Mouse (Mus musculus) neutrophil, adult 5-6 weeks (primary cell): ENCODE results near the gene Plxnb3. TPM values are rescaled to one million over a fixed set of nuclear protein-coding genes. Genes with fewer than 3 reads are reported as not detected.

Experiments used
- ATAC-seq: fragments of 151-379, 151-347 bp; 2 replicates; pipeline ENCODE4 v1.8.0; 2017; ENCODE audit warnings: mild to moderate bottlenecking, moderate TSS enrichment; ENCODE audit not compliant: insufficient number of reproducible peaks, poor library complexity, low FRiP score, severe bottlenecking; ENCODE audit errors: extremely low read depth
- total RNA-seq: library from RNA; stranded (forward); fragments of 200-1000 nt; gene quantifications from 2 replicates; pipeline ENCODE4 v1.2.3, GENCODE M21; 2017

Gene Plxnb3
- total RNA-seq, 1 experiment from 2014 or later, result 1.3 TPM

DNA sequence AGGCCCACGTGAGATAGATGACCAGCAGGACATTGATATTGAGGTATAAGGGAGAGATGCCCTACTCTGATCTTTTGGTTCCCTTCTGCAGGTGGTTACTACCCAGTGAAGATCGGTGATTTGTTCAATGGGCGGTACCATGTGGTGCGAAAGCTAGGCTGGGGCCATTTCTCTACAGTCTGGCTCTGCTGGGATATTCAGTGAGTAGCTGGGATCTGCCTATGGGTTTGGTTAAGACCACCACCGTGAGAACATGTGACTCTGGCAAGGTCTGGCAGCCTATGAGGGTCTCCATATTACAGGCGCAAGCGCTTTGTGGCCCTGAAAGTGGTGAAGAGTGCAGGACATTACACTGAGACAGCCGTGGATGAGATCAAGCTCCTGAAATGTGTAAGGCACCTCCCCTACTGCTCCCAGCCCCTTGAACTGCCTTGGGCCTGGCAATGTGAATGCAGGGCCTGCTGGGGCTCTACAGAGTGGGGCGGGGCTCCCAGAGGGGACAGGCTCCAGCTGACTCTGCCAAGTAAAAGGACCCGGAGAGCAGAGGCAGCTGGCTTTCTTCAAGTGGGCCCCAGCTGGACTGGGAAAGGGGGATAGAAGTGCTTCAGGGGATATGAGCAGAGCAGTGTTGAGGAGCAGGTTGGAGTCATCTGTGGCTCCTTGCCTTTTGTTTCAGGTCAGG, 18.1 kb downstream of the Plxnb3 start:
- no peak for ATAC-seq

DNA sequence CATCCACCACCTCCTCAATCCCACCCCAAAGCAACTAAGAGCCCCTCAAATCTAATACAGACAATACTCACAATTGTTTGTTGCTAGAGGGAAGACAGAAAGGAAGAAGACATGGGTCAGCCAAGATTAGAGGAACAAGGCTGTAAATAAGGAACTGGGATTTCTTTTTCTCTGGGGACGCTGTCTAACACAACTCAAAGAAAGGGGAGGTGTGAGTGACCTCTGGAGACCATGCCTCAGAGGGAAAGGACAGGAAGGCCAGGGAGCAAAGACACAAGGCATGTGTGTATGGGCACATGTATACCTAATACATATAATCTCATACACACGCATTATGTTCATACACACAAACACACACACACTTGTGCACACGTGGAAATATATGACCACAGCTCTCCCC, 25.3 kb downstream of the Plxnb3 start:
- ATAC-seq, result no peak

DNA sequence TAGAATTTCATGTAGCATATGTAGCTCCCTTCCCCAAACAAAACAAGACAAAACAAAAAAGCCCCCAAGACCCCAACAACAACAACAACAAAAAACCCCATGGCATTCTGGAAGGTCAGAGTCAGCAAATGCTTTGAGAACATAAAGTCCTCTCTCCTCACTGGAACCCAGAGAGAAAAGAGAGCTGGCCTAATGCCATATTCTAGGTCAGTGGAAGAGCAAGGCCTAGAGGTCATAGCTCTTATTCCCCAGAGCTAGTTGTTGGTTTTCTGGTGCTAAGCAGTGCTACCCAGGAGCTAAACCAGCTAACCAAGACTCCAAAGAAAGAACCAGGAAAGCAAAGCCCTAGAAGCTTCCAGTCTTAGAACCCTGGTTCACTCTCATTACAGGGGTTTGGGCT, 28.8 kb downstream of the Plxnb3 start:
- ATAC-seq, result no peak

DNA sequence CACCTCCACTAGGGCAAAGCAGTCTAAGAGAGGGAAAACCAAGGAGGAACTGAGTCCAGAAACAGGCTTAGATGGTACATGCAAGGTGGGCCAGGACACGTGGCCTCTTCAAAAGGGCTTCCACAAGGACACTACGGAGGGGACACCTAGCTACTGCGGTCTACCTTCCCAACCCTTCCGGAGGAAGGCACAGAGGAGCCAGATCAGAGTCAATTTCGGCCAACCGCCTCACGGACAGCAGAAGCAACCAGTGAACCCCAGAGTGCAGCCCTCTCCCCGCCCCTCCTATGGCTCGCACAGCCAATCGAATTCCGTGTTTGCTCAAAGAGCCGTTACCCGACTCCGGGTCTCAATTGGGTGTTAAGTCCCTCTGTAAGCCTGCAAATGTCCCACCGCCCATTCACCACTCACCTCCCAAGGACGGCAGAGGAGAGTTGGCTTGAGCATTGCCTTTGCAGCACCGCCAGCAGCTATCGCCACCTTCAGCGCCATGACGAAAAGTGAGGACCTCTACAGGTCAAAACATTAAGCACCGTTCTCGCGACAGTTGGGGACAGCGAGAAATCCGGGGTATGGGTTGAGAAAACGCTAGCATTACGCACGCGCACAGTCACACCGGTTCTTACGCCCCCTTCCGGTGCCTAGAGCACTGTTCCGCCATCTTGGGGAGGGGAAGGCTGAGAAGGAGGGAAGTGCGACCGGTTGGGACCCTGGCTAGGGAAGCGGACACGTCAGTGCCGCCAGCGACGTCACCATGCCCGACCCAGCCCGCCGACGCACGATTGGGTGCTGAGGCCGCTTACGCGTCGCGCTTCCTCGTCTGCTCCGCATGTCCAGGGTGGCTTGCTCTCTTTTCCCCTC, 29.7 kb downstream of the Plxnb3 start, which contains the start of the genes Idh3g and Ssr4:
TSS of gene Idh3g (minus strand) at position 534 of the 861 bp plus-strand sequence.
TSS of gene Ssr4 (plus strand) at position 665 of the 861 bp plus-strand sequence.
- ATAC-seq, result peak; percentile 96

DNA sequence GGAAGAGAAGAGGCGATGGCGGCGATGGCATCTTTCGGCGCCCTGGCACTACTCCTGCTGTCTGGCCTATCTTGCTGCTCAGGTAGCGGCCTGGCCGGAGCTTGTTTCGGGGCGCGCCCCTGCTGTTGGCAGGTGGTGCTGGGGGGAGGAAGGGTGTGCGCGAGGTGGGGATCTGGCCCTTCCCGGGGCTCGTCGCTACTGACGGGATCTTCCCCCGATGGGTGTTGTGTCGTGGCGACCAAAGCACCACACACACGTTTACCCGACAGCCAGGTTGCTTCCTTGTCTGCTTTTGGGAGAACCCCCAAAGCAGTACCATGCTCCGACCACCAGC, 30.3 kb downstream of the Plxnb3 start:
- ATAC-seq, result no peak

DNA sequence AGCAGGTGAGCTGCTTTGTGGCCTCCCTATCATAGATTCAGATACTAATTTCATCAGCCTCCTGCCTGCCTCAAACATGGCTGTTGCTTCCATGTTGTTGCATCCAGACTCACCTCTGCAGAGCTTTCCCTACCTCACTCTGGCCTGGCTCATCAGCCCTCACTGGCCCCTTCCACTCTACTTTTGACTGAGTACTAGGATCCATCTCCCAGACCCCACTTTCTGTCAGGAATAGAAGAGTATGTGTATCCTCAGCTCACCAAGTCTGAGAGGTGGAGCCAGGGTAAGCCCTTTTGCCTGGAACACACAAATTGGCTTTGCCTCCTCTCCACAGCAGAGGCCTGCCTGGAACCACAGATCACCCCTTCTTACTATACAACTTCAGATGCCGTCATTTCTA, 31.6 kb downstream of the Plxnb3 start:
- ATAC-seq, result no peak

DNA sequence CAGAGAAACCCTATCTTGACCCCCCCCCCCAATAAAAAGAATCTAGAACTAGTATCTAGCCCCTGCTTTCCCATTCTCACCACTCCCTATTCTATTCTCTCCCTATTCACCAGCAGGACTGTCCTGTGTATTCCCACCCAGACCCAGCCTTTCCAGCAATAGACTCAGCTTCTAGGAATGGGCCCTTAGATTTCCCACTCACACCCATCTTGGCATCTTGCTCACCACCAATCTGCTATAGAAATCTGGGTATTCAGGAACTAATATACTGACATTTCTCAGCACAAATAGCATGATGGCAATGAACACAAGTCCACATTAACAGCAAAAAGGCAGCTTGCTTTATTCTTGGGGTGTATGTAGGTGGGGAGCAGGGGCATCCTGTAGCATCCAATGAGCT, 36.1 kb downstream of the Plxnb3 start:
- ATAC-seq, result no peak

DNA sequence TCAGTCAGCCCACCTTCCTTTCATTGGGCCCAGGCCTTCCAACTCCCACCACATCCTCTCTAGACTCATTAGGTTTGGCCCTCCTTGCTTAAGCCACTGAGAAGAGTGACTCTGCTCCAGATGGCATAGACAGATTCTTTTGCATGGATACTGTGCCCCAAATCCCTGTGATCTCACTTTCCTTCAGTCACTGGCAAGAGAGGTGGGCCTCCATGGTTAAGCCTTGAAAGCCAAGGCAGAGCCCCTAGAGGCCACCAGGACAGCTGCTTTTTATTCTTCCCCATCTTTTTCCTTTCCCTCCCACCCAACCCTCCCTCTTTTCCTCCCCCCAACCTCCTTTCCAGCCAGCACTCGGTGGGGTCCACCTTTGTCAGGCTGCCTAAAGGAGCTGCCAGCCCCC, 36.6 kb downstream of the Plxnb3 start:
- ATAC-seq, result no peak

DNA sequence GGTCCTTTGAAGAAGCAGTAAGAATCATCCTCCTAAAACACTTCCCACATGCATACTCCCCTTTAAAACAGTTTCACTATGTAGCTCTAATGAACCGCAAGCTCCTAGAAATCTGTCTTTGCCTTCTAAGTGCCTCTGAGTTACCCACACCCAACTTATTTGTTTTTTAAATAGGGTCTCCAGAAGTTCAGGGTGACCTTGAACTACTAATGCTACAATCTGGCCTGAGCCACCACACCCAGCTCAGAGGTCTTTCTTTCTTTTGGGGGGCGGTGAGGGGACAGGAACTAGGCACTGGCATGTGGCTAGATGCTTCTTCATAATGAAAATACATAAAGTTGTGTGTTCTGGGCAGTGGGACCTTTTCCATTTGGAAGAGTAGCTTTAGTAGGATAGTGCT, 40.6 kb downstream of the Plxnb3 start:
- no peak for ATAC-seq

DNA sequence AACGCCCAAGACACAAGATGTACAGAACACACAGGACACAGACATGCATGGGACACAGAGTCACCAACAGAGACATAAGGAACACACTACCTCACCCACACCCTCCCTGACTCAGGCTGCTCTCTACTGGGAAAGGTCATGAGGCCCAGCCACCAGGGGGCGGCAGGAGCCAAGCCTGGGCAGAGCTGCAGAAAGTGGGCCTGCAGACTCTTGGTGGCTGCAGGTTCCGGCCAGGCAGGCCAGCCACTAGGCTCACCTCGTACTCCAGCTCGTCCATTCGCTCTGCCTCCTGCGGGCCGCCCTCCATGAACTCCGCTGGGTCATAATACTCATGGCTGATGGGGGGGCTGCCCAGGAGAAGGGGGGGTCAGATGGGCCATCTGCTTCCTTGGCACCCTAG, 41.6 kb downstream of the Plxnb3 start:
- ATAC-seq, result peak; percentile 70; the same call in 1 of the 2 replicates

DNA sequence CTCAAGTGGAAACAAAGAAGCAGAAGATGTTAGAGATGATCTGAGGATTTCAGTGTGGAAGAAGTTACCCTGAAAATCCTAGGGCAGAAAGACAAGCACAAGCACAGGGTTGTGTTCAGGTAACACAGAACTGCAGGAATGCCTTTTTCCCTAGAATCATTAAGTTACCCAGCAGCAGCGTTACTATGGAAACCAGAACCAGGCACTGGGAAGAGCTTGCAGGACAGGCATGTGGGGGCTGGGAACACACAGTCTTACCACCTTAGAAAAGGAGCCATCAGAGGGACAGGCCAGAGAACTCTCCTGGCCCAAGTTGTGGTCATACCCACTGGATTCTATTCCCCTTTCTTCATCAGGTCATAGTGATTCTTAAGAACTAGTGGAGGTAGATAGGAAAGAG, 48.9 kb downstream of the Plxnb3 start:
- no peak for ATAC-seq

DNA sequence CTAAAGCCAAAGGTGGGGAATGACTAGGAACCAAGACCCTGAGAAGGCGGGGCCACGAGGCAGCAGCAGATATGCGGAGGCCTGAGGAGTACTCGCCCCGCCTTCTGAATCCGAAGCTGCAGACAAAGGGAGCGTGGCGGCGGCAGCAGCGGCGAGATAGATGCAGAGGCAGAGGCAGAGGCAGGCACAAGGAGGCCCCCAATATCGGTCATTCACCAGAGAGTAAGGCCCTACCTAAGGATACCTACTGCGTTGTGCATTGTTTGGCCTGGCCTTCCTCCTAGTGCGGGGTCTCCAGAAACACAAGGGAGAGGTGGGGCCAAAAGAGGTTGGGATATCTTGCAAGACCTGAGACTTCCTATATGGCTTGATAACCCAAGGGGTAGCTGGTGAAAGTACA, 58.2 kb downstream of the Plxnb3 start:
- ATAC-seq, result no peak

DNA sequence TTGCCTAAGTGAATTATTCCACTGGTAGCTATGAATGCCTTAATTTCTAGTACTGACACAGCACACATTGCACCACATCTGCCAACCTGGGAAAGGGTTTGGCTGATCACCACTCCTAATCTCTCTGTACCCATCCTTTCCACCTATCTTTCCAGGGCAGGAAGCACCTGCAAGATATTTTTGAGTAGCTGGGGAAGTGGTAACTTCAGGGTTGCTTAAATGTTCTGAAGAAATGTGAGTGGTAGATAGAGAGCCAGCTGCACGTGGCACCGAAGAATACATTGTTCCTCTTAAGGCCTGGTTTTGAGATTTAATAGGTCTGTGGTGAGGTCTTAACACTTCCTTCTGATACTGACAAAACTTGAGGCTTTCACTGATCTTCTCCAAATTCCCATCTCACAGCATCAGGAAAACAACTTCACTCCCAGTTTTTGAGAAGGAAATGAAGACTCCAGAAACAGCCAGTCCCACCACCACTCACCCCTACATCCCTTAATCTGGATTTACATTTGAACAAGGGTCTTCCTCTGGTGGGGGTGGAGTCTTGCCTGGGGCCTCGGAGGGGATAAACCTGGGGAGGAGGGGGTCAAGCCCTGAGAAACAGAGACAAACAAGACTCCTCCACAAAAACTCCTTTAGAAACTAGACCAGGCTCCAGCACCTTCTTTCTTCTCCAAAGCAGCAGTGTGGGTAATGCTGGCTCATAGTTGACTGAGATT, 59.9 kb downstream of the Plxnb3 start:
- no peak for ATAC-seq

Other genes starting within 250 kb of the Plxnb3 start
- not detected in 2 replicates for gene Dusp9, start 117.7 kb upstream of the Plxnb3 start, total RNA-seq
- not detected in 2 replicates for gene Pnck, start 97.0 kb upstream of the Plxnb3 start, total RNA-seq
- gene Slc6a8, start 83.9 kb upstream of the Plxnb3 start, total RNA-seq, result 0.25 TPM in 1 of 2 replicates, not detected in the other
- 173 and 191 TPM in 2 replicates for gene Bcap31, start 40.9 kb upstream of the Plxnb3 start, total RNA-seq
- 29.6 and 31.7 TPM in 2 replicates for gene Abcd1, start 40.5 kb upstream of the Plxnb3 start, total RNA-seq
- gene Srpk3, start 17.3 kb downstream of the Plxnb3 start, total RNA-seq, result 117 and 120 TPM in 2 replicates
- gene Idh3g, start 29.8 kb downstream of the Plxnb3 start, total RNA-seq, result 138 and 153 TPM in 2 replicates
- gene Ssr4, start 29.9 kb downstream of the Plxnb3 start, total RNA-seq, result 73.1 and 84.8 TPM in 2 replicates
- 0.61 and 0.93 TPM in 2 replicates for gene Pdzd4, start 67.9 kb downstream of the Plxnb3 start, total RNA-seq
- 2.4 and 2.6 TPM in 2 replicates for gene Avpr2, start 135.0 kb downstream of the Plxnb3 start, total RNA-seq
- 20.3 and 22.2 TPM in 2 replicates for gene L1cam, start 139.0 kb downstream of the Plxnb3 start, total RNA-seq
- 358 and 362 TPM in 2 replicates for gene Arhgap4, start 164.8 kb downstream of the Plxnb3 start, total RNA-seq
- gene Naa10, start 164.9 kb downstream of the Plxnb3 start, total RNA-seq, result 46.7 TPM in 2 replicates
- 6.5 and 7.0 TPM in 2 replicates for gene Renbp, start 173.8 kb downstream of the Plxnb3 start, total RNA-seq
- 41.7 and 41.9 TPM in 2 replicates for gene Hcfc1, start 209.3 kb downstream of the Plxnb3 start, total RNA-seq